Mouse (Mus musculus): Measurements from ENCODE around the gene Tgm2. TPM values are rescaled to one million over a fixed set of nuclear protein-coding genes. Genes with fewer than 3 reads are reported as not detected.

Gene Tgm2
- polyA plus RNA-seq, 1 experiment: 11.3 TPM

GRCm38 (mm10) chr2:158077981-158078380 is 68.3 kb downstream of the Tgm2 start:
- DNase-seq (ENCODE audit: extremely low spot score in 1 of 2, low spot score in 1 of 2): no peak

- no peak for DNase-seq (ENCODE audit: extremely low spot score in 1 of 2, low spot score in 1 of 2)
Measured at GRCm38 (mm10) chr2:158076690-158077089, 69.5 kb downstream of the Tgm2 start.

- DNase-seq (ENCODE audit: extremely low spot score in 1 of 2, low spot score in 1 of 2): no peak
Measured at GRCm38 (mm10) chr2:158074835-158075234, 71.4 kb downstream of the Tgm2 start.

- DNase-seq (ENCODE audit: extremely low spot score in 1 of 2, low spot score in 1 of 2): no peak
Measured at GRCm38 (mm10) chr2:158071633-158071995, 74.6 kb downstream of the Tgm2 start.

- DNase-seq (ENCODE audit: extremely low spot score in 1 of 2, low spot score in 1 of 2): no peak
Measured at GRCm38 (mm10) chr2:158070885-158071632, 75.2 kb downstream of the Tgm2 start.

GRCm38 (mm10) chr2:158068444-158068971 is 77.7 kb downstream of the Tgm2 start:
- DNase-seq (ENCODE audit: extremely low spot score in 1 of 2, low spot score in 1 of 2): no peak

GRCm38 (mm10) chr2:158067260-158067824 is 78.9 kb downstream of the Tgm2 start:
- DNase-seq (ENCODE audit: extremely low spot score in 1 of 2, low spot score in 1 of 2): no peak

- no peak for DNase-seq (ENCODE audit: extremely low spot score in 1 of 2, low spot score in 1 of 2)
Measured at GRCm38 (mm10) chr2:158066456-158066855, 79.8 kb downstream of the Tgm2 start.

Other genes with a start within 250 kb of the Tgm2 start
- gene Vstm2l, start 231.8 kb downstream of the Tgm2 start, polyA plus RNA-seq (2012; rRNA removed): 61.1 and 72.3 TPM in 2 replicates
- 14.4 and 17.7 TPM in 2 replicates for gene Tti1, start 118.0 kb downstream of the Tgm2 start, polyA plus RNA-seq (2012; rRNA removed)
- 17.9 and 18.4 TPM in 2 replicates for gene Rprd1b, start 117.9 kb downstream of the Tgm2 start, polyA plus RNA-seq (2012; rRNA removed)
- gene D630003M21Rik, start 82.8 kb upstream of the Tgm2 start, polyA plus RNA-seq (2012; rRNA removed): 3.7 and 4.5 TPM in 2 replicates
- gene Bpi, start 111.7 kb upstream of the Tgm2 start, polyA plus RNA-seq (2012; rRNA removed): not detected in 2 replicates
- gene Lbp, start 160.1 kb upstream of the Tgm2 start, polyA plus RNA-seq (2012; rRNA removed): 1.8 and 3.3 TPM in 2 replicates
- 1,510 and 1,726 TPM in 2 replicates for gene Snhg11, start 229.2 kb upstream of the Tgm2 start, polyA plus RNA-seq (2012; rRNA removed)

Measured in frontal cortex, adult 2 months (tissue).